Mouse (Mus musculus): ENCODE data around the gene Sdr39u1.
A peak's percentile ranks its signal among the peaks of the same experiment; 100 is the strongest.

Sdr39u1 gene

DNA sequence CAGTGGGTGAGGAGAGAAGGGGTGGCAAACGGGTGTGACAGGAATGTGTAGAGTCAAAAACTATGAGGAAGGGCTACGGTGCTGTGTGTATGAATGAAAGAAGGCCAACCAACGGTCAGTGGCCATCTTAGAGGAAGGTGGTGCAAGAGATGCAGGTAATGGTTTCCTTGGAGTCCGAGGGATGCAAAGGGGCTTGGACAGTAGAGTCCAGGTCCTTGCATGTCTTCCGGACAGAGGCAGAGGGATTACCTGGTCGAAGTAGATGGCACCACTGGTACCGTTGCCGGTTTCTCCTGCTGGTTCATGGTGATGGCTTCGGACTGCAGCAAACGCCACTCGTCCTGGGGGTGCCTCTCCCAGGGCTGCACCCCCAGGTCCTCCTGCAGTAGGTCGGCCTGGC, 16.4 kb downstream of the Sdr39u1 start:
- no peak for DNase-seq

DNA sequence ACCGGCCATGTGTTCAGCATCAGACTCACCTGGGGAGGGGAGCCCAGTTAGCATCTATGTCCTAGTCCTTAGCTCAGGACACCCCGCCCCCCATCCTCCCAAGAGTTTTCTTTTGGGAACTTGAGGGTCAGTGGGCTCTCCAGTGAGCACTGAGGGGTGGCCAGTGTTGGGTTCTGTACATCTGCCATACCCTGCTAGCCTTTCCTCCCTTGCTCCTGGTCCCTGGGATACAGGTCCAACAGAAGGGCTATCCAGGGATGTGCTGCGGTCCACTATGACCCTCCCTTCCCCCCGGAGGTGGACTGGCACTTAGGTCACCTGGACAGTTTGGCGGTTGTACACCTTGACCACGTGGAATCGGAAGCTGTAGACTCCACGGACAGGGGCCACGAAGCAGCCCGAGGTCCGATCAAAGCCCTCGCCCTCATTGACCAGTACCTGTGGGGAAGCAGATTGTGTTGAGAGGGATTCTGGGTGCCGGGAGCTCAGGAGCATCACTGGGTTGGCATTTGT, 16.9 kb downstream of the Sdr39u1 start:
- DNase-seq = no peak

DNA sequence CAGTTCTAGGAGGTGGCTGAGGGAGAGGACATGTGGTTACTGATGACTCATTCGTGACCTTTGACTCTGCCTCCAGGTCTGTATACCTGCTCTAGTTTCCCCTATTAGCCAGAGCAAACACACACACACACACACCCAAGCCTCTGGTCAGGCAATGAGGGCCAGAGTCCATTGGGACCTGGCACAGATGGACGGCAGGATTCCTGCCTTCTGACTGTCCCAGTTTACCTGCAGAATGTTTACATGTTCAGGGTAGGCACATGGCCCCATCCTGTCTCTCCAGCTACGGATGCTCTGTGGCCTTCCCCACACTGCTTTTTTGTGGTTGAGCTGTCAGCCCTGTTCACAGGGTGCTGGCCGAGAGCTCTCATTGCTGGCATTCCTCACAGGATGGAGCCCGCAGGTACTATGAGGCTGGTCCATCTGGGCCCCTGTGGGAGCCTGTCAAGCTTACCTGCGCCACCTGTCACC, 17.9 kb downstream of the Sdr39u1 start:
- no peak for DNase-seq

DNA sequence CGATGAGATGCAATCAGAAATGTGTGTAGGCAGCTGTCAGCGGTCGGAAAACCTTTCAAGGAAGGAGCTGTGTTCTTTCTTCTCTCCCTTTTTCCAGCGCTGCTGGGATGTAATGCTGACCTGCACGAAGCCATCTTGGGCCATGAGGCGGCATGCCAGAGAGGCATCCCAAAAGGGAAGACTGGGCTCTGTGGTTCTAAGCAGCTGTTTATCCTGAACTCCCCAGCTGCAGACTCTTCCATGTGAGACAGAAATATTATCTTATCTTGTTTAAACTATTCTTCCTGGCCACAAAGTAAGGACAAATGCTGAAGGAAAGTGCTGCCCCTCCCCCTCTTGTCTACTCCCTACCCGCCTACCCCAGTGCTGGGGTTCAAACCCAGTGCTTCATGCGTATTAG, 19.1 kb downstream of the Sdr39u1 start:
- no peak for DNase-seq

DNA sequence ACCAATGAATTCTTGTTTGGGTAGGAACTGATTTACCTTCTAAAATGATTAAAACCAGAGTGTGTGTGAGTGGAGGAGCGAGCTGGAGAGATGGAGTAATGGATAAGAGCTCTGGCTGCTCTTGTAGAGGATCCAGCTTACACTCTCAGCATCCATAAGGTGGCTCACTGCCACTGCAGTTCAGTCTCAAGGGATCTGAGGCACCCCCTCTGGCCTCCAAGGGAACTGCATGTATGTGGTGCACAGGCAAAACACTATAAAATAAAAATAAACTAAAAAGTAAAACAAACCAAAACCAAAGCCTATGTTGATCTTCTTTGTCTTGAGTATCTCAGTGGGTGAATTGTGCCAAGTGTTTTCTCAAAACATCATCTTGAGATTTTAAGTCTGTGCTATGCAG, 20.5 kb downstream of the Sdr39u1 start:
- DNase-seq = peak; percentile 87

DNA sequence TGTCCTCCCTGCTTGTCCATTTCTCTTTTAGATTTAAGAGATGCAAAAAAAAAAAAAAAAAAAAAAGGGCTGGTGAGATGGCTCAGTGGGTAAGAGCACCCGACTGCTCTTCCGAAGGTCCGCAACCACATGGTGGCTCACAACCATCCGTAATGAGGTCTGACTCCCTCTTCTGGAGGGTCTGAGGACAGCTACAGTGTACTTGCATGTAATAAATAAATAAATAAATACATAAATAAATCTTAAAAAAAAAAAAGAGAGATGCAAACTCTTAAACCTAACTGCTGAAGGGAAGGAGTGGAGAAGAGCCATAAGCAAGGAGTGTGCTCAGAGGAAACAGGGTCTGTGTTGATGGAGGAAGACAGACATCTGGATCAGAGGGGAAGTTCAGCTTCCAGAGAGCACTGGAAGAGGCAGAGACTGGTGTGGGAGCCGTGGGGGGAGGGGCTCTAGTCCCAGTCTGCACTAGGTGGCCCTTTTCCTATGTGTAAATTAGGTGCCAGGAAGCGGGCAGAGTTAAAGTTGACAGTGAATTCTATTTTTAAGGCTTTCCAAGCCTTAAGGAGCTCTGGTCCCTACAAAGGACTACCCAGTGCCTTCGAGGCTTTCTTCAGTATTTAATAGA, 21.7 kb downstream of the Sdr39u1 start:
- DNase-seq = no peak

DNA sequence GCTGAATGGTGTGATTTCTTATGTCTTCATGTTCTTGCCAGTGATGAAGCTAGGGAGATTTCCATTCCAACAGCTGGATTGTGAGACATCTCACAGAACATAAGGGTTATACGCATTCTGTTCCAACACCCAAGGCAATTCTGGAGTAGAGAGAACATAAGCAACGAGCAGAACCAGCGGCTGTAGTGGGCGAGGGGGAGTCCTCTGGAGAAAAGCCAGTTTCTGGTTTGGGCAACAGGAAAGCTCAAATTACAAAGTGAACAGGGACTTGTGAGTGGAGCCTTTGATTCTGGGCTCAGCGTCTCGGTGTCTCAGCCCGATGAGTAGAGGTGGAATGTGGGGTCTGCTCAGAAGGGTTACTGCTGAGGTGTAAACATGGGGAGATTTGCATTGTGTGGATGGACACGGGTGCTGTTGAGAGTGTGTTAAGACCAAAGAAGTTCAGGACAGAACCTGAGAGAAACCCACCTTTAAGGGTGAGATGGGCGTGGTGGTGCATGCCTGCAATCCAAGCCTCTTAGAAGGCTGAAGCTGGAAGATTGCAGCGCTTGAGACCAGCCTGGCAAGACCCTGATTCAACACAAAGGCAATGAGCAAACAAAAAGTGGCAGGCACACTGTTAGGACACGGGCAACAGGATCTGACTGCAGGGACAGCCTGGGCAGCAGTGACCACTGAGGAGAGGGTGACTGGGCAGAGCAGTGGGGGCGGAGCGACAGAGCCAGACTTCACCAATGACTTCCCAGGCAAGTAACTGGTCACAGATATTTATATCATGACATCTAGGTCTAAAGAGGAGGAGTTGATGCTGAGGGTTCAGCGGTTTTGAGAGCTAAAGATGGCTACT, 22.4 kb downstream of the Sdr39u1 start:
- DNase-seq = no peak

DNA sequence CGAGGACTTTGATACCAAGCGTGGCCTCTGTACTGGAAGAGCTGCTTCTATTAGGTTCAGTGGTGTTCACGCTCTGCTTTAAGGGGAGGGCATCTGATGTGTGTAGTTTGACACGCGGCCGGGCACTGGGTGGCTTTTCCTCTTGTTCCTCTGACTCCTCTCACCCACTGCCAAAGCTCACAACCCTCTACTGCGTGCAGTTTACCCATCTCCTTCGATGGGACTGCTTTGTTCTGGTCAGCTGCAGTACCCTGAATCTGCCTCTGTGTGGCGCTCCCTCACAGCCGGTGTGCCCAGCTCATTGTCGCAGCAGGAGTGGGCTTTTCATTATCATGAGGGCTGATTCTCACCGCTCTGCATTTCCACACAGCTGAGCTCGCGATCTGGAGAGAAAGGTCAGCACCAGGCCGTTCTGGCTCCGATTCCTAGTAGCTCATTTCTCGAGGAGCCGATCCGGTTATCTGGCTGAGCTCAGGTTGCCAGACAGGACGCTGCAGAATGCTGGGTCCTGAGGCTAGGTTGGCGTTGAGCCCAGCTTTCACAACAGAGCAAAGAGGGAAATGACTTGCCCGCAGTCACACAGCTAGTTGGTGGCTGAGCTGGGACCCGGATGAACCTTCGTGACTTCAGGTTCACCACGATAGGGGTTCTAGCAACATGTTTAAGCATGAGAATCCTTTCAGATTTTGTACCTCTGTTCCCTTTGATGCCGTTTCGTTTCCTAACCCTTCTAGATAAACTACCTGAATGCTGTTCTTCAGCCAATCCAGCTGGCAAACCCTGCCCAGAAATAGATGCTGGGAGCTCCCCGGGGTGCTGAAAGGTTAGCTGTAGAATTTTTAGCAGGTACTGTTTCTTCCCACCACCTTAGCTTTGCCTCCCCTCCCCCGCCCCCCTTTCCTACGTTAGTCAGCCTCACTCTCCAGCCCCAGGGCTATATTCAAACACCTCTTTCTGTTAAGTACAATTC, 26.1 kb downstream of the Sdr39u1 start:
- DNase-seq = peak; percentile 63

DNA sequence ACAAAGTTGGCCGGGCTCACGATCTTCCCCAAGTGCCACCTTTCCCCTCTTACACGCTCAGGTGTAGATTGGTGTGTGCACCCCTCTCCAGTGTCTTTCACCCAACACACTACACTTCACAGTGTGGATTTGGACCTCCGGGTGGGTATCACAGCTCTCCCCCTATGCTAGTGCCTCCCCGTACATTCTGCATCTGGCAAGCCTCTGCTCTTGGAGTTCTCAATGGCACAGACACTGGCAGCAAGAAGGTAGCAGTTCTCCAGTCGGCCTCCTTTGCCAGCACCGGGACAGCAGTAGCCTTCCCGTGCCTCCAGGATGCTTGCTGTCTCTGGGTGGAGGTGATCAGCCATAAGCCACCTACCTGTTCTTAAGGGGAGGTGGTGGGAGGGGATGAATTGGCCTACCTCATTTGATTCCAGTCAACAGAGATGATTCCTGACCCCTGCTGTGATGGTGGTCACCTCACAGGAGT, 26.8 kb downstream of the Sdr39u1 start:
- DNase-seq = no peak

DNA sequence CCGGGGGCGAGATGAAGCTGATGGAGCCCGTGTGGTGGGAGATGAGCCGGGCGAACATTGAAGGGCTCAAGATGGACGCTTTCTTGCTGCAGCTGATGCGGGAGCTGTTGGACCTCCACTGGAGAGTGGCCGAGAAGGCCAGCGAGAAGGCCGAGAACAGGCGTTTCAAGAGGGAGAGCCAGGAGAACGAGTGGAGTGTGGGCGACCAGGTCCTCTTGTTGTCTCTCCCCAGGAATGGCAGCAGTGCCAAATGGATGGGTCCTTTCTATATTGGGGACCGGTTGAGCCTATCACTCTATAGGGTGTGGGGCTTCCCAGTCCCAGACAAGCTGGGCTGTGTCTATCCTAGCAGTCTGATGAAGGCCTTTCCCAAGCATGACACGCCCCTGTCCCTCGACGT, 27.5 kb downstream of the Sdr39u1 start:
- DNase-seq = no peak

DNA sequence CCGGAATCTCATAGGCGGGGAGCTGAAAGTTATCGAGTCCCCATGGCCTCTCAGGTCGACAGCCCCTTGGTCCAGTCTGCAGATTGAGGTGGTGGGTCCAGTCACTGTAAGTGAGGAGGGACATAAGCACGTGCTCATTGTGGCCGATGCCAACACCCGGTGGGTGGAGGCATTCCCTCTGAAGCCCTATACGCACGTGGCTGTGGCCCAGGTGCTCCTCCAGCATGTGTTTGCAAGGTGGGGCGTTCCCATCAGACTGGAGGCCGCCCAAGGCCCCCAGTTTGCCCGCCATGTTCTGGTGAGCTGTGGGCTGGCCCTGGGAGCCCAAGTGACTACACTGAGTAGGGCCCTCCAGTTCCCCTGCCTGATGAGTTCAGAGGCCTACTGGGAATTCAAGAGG, 28.1 kb downstream of the Sdr39u1 start:
- no peak for DNase-seq

DNA sequence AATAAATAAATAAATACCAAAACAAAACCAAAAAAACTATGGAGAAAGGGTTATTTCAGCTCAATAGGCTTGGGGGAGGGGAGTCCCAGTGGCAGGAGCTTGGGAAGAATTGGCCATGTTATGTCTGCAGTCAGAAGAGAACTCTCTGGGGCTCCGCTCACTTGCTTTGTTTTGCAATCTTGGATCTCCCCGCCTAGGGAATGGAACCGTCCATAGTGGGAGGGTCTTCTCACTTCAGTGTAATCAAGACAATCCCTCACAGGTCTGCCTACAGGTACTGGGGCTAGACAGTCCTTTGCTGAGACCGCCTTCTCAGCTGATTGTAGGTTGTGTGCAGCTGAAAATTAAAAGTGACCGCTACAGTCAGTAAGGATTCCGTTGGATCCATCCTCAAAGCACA, 30.6 kb downstream of the Sdr39u1 start:
- DNase-seq = no peak

DNA sequence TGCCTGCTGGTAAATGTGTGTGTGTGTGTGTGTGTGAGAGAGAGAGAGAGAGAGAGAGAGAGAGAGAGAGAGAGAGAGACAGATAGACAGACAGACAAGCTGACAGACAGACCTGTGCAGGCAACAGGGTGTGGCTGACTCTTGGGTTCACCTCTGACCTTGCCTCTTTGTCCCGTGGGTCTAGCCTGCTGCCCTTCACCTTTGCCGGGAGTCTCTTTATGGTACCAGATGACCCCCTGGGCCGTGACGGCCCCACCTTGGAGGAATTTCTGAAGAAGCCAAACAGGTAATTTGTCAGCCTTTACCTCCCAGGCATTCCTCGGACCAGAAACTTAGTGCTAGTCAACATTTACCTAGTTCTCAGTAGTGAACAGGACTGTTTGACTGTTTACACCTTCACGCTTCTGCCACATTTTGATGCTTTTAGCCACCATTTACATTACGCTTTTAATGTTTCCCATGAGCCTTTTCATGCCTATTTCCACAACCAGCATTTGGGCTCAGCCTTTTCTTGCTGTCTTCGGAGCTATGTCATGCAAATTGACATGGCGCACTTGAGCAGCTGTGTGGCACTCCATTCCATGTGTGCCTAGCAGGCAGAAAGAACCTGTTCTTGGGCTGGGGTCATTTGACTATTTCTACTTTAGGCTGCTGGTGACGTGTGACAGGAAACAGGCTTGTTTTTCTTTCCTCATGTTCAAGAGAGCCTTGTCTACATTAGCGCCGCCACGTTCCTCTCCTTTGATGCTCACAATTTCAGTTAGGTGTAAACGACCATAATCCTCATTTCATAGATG, 31.7 kb downstream of the Sdr39u1 start:
- no peak for DNase-seq

DNA sequence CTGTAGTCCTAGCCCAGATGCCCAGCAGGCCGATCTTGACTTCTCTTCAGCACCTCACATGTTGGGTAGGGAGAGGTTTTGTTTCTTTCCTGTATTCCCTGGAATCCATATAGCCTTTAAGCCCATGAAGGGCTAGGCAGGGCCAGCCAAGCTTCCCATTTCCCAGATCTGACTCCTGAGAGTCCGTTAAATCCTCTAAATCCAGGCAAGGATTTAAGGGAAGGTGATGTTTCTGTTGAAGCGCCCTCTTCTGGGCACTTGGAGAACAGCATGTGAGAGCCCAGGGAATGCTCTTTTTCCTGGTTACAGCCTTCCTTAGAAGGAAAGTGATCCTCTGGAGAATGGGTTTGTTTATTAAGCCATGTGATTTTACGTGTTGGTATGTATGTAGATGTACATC, 33.1 kb downstream of the Sdr39u1 start:
- peak; percentile 52 for DNase-seq

DNA sequence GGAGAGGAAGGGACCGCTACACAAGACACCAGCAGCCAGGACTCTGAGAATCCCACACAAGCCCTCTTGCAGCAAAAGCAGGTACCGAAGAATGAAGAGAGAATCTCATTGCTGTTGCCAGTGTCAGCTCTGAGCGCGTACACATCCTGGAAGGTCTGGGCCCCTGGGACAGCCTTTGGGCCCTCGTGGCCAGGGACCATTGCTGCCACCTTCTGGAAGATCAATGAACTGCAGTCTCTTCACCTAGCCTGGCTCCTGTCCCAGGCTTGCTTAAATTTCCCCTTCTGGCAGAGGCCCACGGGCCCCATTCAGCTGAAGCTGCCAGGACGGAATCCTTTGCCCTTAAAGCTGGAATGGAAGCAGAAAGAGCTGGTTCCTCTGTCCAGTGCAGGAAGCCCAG, 36.3 kb downstream of the Sdr39u1 start:
- DNase-seq = peak; percentile 61

DNA sequence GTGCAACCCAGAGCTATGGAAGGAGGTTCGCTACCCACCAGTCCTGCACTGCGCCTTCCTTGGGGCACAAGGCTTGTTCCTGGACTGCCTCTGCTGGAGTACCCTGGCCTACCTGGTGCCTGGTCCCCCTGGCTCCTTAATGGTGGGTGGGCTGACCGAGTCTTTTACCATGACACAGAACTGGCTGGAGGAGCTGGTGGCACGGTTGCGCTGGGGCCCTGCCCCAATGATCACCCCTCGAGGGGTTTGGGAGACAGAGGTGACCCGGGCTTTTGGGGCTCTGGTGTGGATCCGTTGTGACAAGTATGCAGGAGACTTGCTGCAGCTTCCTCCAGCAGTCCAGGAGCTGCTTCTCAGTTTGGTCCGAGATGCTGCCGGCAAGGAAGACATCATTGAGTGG, 37.1 kb downstream of the Sdr39u1 start:
- DNase-seq = no peak

DNA sequence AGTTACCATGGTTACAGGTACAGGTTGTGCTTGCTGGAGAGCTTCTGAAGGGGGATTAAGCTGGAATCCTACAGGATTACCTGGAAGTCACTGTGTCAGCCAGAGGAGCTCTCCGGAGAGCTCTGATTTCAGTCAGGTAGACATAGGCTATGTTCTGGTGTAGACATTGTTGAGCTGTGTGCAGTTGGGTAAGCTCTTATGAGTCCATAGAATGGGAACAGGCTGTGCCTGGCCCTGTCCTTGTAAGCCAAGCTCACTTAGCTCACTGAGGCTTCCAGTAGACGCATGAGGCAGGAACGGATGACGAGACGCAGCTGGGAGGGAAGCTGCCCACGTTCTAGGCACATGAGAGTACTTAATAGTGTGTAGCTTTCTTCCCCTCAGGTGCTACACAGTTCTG, 37.9 kb downstream of the Sdr39u1 start:
- DNase-seq = no peak

DNA sequence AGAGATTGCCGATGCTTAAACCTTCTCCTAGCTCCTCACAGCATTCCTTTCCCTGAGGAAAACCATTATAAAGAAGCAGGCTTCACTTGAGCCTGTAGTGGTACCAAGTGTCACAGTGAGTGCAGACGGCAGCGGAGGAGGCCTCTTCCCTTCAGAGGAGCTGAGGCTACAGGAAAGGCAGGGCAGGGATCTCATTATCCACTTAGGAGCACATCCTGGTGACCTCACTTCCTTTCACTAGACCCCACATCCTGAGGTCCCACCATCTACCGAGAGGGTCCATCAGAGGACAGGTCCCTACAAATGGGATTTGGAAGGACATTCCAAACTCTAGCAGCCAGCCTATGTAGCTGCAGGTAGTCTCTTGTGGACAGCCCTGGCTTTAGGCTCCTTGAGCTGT, 42.5 kb downstream of the Sdr39u1 start:
- DNase-seq = no peak

DNA sequence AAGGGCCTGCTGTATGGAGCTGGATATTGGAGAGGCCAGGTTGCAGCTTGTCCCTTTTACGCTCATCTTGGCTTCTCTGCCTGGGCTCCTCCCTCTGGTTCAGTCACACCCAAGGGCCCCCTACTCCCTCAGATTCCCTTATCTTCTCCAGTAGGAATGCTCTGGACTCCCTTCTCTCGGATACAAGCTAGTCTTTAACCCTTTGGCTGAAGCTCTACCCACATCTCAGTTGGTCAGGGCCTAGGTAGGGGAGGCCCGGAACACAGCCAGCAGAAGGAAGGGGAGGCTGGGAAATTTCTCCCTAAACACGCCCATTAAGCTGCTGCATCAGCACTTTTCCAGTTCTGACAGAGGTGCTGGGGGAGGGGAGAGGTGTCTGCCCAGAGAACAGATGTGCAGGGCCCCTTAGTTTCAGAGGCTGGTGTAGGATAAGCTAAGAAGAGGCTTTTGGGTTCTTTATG, 45.0 kb downstream of the Sdr39u1 start:
- DNase-seq = no peak

DNA sequence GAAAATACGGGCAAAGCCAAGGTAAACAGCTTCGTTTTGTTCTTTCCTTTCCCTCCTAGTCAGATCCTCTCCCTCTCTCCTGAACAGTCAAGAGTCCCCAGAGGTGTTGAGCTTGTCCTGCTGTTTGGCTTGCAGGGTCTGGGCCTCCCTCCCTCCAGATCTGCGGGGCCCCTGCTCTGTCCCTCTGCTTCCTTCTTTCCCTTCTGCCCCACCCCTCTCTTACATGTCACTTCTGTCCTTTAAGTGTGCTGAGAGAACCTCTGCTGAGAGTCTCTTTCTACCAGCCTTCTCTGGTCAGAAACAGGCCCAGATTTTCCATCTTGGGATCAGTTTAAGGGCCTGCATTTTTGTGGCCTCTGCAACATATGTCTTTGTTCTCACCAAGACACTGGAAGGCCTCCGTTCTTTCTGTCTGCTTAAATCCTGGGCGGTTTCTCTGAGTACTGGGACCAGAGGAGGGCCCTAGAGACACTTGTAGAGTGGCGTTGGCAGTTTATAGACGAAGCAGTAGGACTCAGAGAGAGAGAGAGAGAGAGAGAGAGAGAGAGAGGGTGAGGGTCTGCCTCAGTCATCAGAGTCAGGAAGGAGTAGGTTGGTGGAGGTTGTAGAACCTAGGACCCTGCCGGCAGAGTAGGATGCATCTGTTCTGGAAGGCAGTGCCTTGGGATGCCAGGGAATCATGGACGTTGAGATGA, 45.5 kb downstream of the Sdr39u1 start:
- DNase-seq = no peak

DNA sequence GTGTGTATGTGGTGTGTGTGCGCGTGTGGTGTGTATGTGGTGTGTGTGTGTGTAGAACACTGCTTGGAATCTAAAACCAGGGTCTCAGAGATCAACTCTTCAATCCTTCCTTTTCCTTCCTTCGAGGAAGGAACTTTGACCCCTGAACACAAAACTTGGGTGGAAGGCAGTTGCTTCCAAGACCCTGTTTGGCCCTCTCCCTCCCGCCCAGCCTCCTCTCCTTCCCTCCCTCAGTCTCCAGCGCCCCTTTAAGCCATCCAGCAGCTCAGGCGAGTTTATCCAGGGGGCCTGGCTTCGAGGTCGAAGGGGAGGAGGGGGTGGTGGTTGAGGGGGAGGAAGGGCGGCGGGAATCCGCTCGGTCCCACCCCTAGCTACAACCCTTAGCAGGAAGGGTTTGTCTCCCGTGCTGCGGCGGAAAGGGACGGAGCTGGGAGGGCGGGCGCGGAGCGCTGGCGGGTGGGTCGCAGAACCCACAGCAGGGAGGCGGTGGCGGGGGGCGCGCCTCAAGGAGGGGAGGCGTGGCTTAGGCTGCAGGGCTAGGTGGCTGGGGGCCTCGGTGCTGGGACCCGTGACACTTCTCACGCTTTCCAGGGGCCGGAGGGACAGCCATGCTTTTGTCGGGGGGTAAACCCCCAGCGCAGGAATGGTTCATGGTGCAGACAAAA, 46.3 kb downstream of the Sdr39u1 start, which contains the start of gene Nynrin:
Gene Nynrin (plus strand): TSS at position 390 of the 665 bp plus-strand sequence.
- peak; percentile 47 for DNase-seq
